Mouse (Mus musculus) hindbrain, embryonic 13.5 days (tissue): ENCODE measurements around the gene Lrrc18. TPM values are rescaled to one million over a fixed set of nuclear protein-coding genes. Genes with fewer than 3 reads are reported as not detected.

Source experiments
- ATAC-seq: fragments of 200-750 bp; cut with Nextera tagmentation; 2 replicates; pipeline ENCODE4 v1.8.0; 2017; ENCODE audit warnings: moderate TSS enrichment; ENCODE audit not compliant: low FRiP score
- H3K27ac ChIP-seq: fragments of 300-500 bp; sonication (generic); 2 replicates; pipeline ENCODE4 v1.5.1; 2015; ENCODE audit warnings: inconsistent platforms, mild to moderate bottlenecking, moderate library complexity
- H3K27me3 ChIP-seq: fragments of 300-500 bp; sonication (generic); 2 replicates; pipeline ENCODE4 v1.6.1; 2015; ENCODE audit warnings: mild to moderate bottlenecking, inconsistent platforms
- H3K36me3 ChIP-seq: fragments of 300-500 bp; sonication (generic); 2 replicates; pipeline ENCODE4 v1.6.1; 2015; ENCODE audit warnings: mild to moderate bottlenecking, inconsistent platforms
- H3K4me1 ChIP-seq: fragments of 300-500 bp; sonication (generic); replicated peaks from 2 replicates; pipeline ENCODE4 v1.6.1; 2015; ENCODE audit warnings: inconsistent platforms
- H3K4me2 ChIP-seq: fragments of 300-500 bp; sonication (generic); 2 replicates; pipeline ENCODE4 v1.6.1; 2015; ENCODE audit warnings: inconsistent platforms, mild to moderate bottlenecking, moderate library complexity
- H3K4me3 ChIP-seq: fragments of 300-500 bp; sonication (generic); 2 replicates; pipeline ENCODE4 v1.5.1; 2015; ENCODE audit warnings: mild to moderate bottlenecking, inconsistent platforms
- H3K9ac ChIP-seq: fragments of 300-500 bp; sonication (generic); 2 replicates; pipeline ENCODE4 v1.6.1; 2015; ENCODE audit warnings: mild to moderate bottlenecking, inconsistent platforms
- H3K9me3 ChIP-seq: fragments of 300-500 bp; sonication (generic); 2 replicates; pipeline ENCODE4 v1.6.1; 2016; ENCODE audit warnings: inconsistent platforms
- WGBS: fragments of 180-500 bp; shearing (Covaris S2); methylation state at CpG from one replicate; pipeline ENCODE4 v1.1.7; 2015; 5-methylcytosine and 5-hydroxymethylcytosine counted together
- polyA plus RNA-seq: library from polyadenylated mRNA; unstranded; fragments of >200 nt; fragmentation: Nextera tagmentation; extraction: Ambion mirVana; gene quantifications from 2 replicates; pipeline ENCODE4 v1.2.1, GENCODE M21; 2015

Lrrc18 gene
- polyA plus RNA-seq, 1 experiment from 2014 or later = 0.52 TPM

GRCm38 (mm10) chr14:33062996-33063395 lies 71.8 kb downstream of the Lrrc18 start:
- Histone ChIP-seq H3K9me3 (no peaks in the 10 kb centered on the region), H3K27ac (no peak overlapping the region), H3K4me1 (peaks cover 15% of the 10 kb centered on the region), H3K4me2 (no peak overlapping the region), H3K36me3 (no peaks in the 10 kb centered on the region), H3K27me3 (0 out of 2 replicates have a peak, but pooled peaks cover 5% of the 10 kb centered on the region), H3K9ac (no peak overlapping the region), H3K4me3 (no peak overlapping the region)
- peak; percentile 32; the same call in 1 of the 2 replicates for ATAC-seq
- WGBS = 54% methylated on average over 5 of the region's 5 CpGs

Other genes starting within 250 kb of the Lrrc18 start
- gene Tmem273, start 205.4 kb upstream of the Lrrc18 start, polyA plus RNA-seq = 0.52 and 1.0 TPM in 2 replicates
- not detected in 2 replicates for gene Fam170b, start 157.4 kb upstream of the Lrrc18 start, polyA plus RNA-seq
- 9.6 and 11.3 TPM in 2 replicates for gene Vstm4, start 134.6 kb upstream of the Lrrc18 start, polyA plus RNA-seq
- 0.10 and 0.38 TPM in 2 replicates for gene Wdfy4, start 194.1 kb downstream of the Lrrc18 start, polyA plus RNA-seq
- gene Arhgap22, start 222.6 kb downstream of the Lrrc18 start, polyA plus RNA-seq = 1.9 and 2.8 TPM in 2 replicates